In genomic region chr3:107517631-107518108, GRCm38 (mm10) we compare ENCODE assay signal across 8 mouse cellular contexts. TPM values are rescaled to one million over a fixed set of nuclear protein-coding genes. Genes with fewer than 3 reads are reported as not detected.
DNase-seq lines count a peak whose midpoint lies in the region; ATAC-seq lines count a peak whose summit lies in the region.

Slc6a17 (minus strand) TSS chr3:107518018.

- H3K9ac ChIP-seq in lung, embryonic 15.5 days, result peak within 1 kb of the TSS; percentile 50
- H3K9ac ChIP-seq in limb, embryonic 11.5 days (ENCODE audit: low read length), result peak within 1 kb of the TSS; percentile 41
- peak within 1 kb of the TSS; percentile 76 for H3K9ac ChIP-seq in neural tube, embryonic 13.5 days

- peaks cover 16% of the 10 kb centered on the region for H3K4me1 ChIP-seq in lung, embryonic 15.5 days
- peaks cover 9% of the 10 kb centered on the region for H3K4me1 ChIP-seq in limb, embryonic 11.5 days (ENCODE audit: control insufficient read depth, insufficient read depth, low read length)
- H3K4me1 ChIP-seq in neural tube, embryonic 13.5 days (replicated peaks), result peaks cover 22% of the 10 kb centered on the region

- H3K27ac ChIP-seq in lung, embryonic 15.5 days, result no peak within 1 kb of the TSS
- no peak within 1 kb of the TSS for H3K27ac ChIP-seq in limb, embryonic 11.5 days (replicated peaks; ENCODE audit: low read depth, low read length)
- H3K27ac ChIP-seq in neural tube, embryonic 13.5 days (replicated peaks), result peak within 1 kb of the TSS; percentile 64

- H3K4me3 ChIP-seq in lung, embryonic 15.5 days, result peak within 1 kb of the TSS; percentile 52
- peak within 1 kb of the TSS; percentile 42 for H3K4me3 ChIP-seq in limb, embryonic 11.5 days (ENCODE audit: low read depth, low read length)
- H3K4me3 ChIP-seq in neural tube, embryonic 13.5 days, result peak within 1 kb of the TSS; percentile 60

- peak within 1 kb of the TSS; percentile 98 for H3K4me2 ChIP-seq in lung, embryonic 15.5 days
- peak within 1 kb of the TSS; percentile 95 for H3K4me2 ChIP-seq in limb, embryonic 11.5 days (ENCODE audit: low read depth, severe bottlenecking)
- H3K4me2 ChIP-seq in neural tube, embryonic 13.5 days, result peak within 1 kb of the TSS; percentile 95

- WGBS in lung, embryonic 15.5 days, result under 1% methylated on average over 68 of the region's 68 CpGs
- under 1% methylated on average over 58 of the region's 68 CpGs for WGBS in limb, embryonic 11.5 days
- WGBS in neural tube, embryonic 13.5 days, result under 1% methylated on average over 68 of the region's 68 CpGs

- ATAC-seq in lung, embryonic 15.5 days (ENCODE audit: borderline replicate concordance, extremely low read depth, low FRiP score, low TSS enrichment), result peak; percentile 72
- ATAC-seq in limb, embryonic 11.5 days (ENCODE audit: insufficient number of reproducible peaks, low FRiP score, low TSS enrichment, low read depth), result peak; percentile 72
- peak; percentile 89 for ATAC-seq in neural tube, embryonic 13.5 days (ENCODE audit: low read depth)

- peaks cover 50% of the 10 kb centered on the region for H3K27me3 ChIP-seq in lung, embryonic 15.5 days
- H3K27me3 ChIP-seq in limb, embryonic 11.5 days (ENCODE audit: control insufficient read depth, insufficient read depth, low read length), result peaks cover 16% of the 10 kb centered on the region
- H3K27me3 ChIP-seq in neural tube, embryonic 13.5 days, result peaks cover 76% of the 10 kb centered on the region

- no peak for DNase-seq in lung, postnatal 36 days
- DNase-seq in cerebellum, adult 9-11 months, result peak; percentile 87
- DNase-seq in frontal cortex, adult 2 months (ENCODE audit: extremely low spot score in 1 of 2, low spot score in 1 of 2), result peak in 1 of 2 experiments; percentile 87
- DNase-seq in kidney, adult 11 months, result peak; percentile 37
- DNase-seq in limb, embryonic 11.5 days (ENCODE audit: low spot score), result peak; percentile 75
- DNase-seq in c-Kit-positive CD71-positive TER-119-positive erythroid progenitor cells, embryonic 14.5 days (ENCODE audit: low spot score), result no peak

- H3K9me3 ChIP-seq in lung, embryonic 15.5 days, result no peaks in the 10 kb centered on the region
- H3K9me3 ChIP-seq in limb, embryonic 11.5 days (ENCODE audit: control insufficient read depth, low read length), result no peaks in the 10 kb centered on the region
- no peaks in the 10 kb centered on the region for H3K9me3 ChIP-seq in neural tube, embryonic 13.5 days

- no peaks in the 10 kb centered on the region for H3K36me3 ChIP-seq in lung, embryonic 15.5 days
- H3K36me3 ChIP-seq in limb, embryonic 11.5 days (ENCODE audit: control insufficient read depth, insufficient read depth, low read length), result no peaks in the 10 kb centered on the region
- H3K36me3 ChIP-seq in neural tube, embryonic 13.5 days, result no peaks in the 10 kb centered on the region

RNA-seq across cellular contexts. Expression of gene Slc6a17, which starts in this region (rescaled TPM):
- 2.7 and 2.8 TPM in 2 replicates for polyA plus RNA-seq in lung, embryonic 15.5 days (2015; fragmentation: Nextera tagmentation; extraction: Ambion mirVana)
- 182 and 214 TPM in 2 replicates for polyA plus RNA-seq in frontal cortex, adult 2 months (2012; rRNA removed)
- polyA plus RNA-seq in limb, embryonic 11.5 days (2014; fragmentation: Nextera tagmentation; extraction: Ambion mirVana), result 3.1 and 4.3 TPM in 2 replicates
- polyA plus RNA-seq in neural tube, embryonic 13.5 days (2015; fragmentation: Nextera tagmentation; extraction: Ambion mirVana), result 8.1 and 8.7 TPM in 2 replicates

Comparison
In these comparisons a context has a peak if more than half of its experiments do, and no peak if none do; other contexts are left out.
1. RNA of gene Slc6a17 (polyA plus RNA-seq): 182 to 214 TPM in frontal cortex, adult 2 months; 8.1 to 8.7 TPM in neural tube, embryonic 13.5 days, 3.1 to 4.3 TPM in limb, embryonic 11.5 days and 2.7 to 2.8 TPM in lung, embryonic 15.5 days; every median in the first group is over 10 times any median in the second.
2. DNase-seq: peak in cerebellum, adult 9-11 months (single experiment), kidney, adult 11 months (single experiment) and limb, embryonic 11.5 days (single experiment); none in lung, postnatal 36 days (single experiment) and c-Kit-positive CD71-positive TER-119-positive erythroid progenitor cells, embryonic 14.5 days (single experiment).
3. Peak in every context shown above with its lines, with median percentiles within 50 percentile points of each other: ATAC-seq, H3K4me2 ChIP-seq, H3K4me3 ChIP-seq and H3K9ac ChIP-seq.